Mouse (Mus musculus): ENCODE measurements around the gene Il31ra.
"Not testable (repeated sequence)": the region's sequence is repeated elsewhere in the genome, so short reads cannot be mapped to it uniquely, and the experiment has no call there.

Gene Il31ra

GRCm38 (mm10) chr13:112594260-112594659, at the start of gene Il31ra:
Gene Il31ra, minus strand, starts transcription at chr13:112594360.
- not testable (repeated sequence) for DNase-seq

DNA sequence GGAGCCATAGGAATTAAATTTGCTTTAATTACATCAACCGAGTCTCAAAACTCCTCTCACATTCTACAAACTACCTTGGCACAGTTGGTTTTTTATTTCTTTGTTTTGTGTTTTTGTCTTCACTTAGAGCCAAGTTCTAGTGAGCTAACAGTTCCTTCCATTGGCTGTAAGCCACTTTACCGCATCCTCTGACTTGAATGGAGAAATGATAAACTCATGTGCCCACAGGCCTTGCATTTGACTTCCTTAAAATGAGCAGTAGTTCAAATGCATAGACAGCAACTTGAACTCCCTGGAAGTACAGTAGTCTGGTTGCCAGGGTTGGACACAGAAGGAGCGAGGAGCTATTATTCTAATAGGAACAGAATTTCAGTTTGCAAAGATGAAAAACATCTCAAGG, 48.7 kb upstream of the Il31ra start:
- DNase-seq: no peak

GRCm38 (mm10) chr13:112639111-112639510, 45.0 kb upstream of the Il31ra start:
- DNase-seq: no peak

DNA sequence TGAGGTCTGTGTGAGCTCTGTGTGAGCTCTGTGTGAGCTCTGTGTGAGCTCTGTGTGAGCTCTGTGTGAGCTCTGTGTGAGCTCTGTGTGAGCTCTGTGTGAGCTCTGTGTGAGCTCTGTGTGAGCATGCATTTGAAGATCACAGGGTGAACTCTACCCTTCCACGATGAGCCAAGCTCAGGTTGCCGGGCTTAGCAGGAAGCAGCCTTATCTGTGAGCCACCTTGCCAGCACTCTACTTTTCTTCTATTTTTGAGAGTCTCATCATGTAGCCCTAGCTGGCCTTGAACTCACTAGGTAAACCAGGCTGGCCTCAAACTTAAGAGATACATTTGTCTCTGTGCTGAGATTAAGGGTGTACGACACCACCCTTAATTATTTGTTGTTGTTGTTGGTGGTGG, 42.3 kb upstream of the Il31ra start:
- DNase-seq: no peak

DNA sequence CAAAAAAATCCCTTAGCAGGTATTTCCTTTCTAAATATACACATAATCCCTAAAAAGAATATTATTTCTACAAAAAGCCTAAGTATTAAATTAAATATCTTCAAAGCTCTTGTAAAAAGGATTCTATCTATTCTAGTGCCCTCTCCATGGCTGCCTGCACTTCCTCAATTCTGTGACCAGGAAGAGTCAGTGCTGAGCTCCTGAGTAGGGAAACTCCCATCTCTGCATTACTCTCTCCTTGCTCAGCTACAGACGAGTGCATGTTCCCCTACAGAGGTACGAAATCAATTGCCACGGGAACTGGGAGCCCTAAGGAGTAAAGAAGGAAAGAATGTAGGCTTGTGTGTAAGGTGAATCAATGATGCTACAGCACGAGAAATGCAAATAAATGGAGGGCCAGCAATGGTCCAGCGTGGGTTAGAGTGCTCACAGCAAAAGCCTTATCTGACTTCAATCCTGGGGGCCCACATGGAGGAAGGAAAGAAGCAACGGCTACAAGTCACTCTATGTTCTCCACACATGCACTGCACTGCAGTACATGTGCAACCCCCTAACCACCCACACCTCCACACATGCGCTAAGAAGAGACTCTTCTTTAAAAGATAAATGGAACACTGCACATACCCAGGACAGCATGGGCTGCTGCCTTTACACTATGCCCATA, 41.1 kb upstream of the Il31ra start:
- DNase-seq: no peak

DNA sequence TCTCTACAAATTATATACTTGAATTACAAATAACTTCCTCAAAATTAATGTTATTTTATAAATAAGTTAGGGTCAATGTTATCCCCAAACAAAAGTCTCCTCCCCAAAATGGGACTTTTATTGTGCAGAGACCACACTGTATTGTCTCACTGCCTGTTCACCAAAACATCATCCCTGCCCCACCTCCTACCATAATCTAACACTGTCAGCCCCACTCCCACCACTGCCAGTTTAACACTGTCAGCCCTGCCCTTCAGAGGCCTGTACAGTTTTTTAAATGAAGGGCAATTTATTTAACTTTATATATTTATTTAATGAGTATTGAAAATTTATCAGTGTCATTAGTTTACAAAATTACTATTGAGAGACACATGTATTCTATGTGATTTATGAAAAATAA, 31.4 kb upstream of the Il31ra start:
- no peak for DNase-seq

DNA sequence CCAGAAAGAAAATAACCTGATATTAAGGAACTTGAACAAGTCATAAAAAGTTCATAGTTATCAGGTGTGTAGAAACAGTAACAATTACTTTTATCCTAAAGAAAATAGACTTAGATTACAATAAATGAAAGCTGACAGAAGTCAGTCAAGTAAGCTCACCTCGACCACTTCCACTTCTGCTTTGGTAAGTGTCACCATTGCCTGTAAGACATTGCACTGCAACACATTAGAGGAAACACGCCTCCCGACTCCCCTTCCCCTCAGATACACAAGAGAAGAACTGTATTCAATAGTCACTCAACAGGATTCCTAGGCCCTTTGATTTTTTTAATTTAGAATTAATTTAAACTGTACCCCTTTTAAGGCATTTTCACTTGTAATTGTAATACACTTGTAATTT, 30.5 kb upstream of the Il31ra start:
- DNase-seq: no peak

GRCm38 (mm10) chr13:112623656-112624055, 29.5 kb upstream of the Il31ra start:
- peak; percentile 16 to 50 for DNase-seq

GRCm38 (mm10) chr13:112621592-112621991, 27.4 kb upstream of the Il31ra start:
- DNase-seq: no peak

GRCm38 (mm10) chr13:112608606-112609005, 14.4 kb upstream of the Il31ra start:
- DNase-seq: no peak

DNA sequence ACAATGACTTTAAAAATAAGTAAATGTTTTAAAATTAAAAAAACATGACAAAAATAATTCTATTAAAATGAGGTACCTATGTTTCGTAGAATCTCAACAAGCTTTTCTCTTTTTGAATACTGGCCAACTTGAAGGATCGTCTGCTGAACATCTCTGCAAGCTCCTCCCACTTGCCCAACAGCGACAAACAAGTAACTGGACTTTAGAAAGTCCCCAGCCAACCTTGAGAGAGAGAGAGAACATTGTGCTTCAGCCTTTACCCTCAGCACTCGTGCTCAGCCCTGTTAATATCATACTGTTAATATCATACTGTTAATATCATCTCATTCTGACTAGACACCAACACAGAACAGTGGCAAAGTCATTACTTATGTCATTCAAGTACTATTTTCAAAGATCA, 10.3 kb upstream of the Il31ra start:
- no peak for DNase-seq

DNA sequence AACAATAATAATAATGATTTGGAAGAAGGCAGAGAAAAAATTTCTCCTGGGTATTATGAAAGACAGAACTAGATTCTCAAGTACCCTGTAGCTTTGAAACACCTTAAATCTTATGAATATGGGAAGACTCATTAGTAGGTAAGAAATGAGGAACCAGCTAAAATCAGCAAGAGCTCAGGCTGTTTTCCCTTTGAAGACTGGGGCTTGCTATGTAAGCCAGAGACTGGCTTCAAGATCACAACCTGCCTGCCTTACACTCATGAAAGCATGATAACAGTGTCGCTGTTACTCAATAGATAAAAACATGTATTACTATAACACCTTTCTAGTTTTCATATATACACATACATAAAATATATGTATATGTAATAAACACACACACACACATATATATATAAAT, 9.7 kb upstream of the Il31ra start:
- no peak for DNase-seq

DNA sequence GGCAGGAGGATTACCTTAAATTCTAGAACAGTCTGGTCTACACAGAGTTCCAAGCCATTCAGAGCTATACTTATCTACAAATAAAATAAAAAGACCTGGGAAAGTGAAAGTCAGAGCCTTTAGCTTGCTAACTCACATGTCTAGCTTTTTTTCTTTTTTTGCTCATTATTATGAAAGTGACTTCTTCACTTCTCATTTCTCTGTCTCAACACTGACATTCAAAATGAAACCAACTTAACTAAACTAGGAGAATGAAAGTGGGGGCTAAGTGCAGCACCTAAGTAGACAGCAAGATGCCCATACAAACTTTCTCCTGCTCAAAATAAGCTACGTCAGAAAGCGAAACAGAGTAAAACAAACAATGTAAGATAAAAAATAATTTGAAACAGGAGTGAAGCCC, 8.4 kb upstream of the Il31ra start:
- no peak for DNase-seq

GRCm38 (mm10) chr13:112590254-112590653, 3.9 kb downstream of the Il31ra start:
- DNase-seq: no peak

GRCm38 (mm10) chr13:112589625-112590024, 4.5 kb downstream of the Il31ra start:
- no peak for DNase-seq

DNA sequence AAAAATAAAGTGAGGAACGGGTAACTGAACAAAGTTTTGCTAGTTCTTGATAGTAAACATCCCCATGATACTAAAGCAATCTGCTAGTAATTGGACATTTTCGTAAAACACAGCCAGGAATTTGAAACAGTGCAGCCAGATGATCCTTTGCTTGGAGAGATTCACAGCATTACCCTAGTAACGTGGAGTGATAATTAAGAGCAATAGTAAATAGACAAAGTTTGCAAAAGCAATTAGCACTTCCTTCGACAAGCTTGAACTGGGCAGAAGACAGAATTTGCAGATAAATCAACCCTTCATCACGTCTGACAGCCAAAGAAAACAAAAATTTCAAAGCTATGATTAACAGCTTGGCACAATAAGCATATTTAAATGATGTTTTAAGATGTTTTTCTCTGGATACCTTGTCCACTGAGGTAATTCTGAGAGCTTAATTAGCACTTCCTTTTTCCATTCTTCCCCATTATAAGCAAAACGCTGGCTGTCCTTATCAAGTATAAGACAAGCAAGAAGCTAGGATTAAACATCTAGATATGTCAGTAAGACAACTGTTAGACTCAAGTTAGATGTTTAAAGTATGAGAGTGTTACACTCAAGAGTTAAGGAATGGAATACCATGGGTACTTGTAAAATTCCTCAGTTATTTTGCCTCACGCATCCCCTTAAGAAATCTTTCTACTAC, 9.5 kb downstream of the Il31ra start:
- no peak for DNase-seq

GRCm38 (mm10) chr13:112582291-112582690, 11.9 kb downstream of the Il31ra start:
- no peak for DNase-seq

GRCm38 (mm10) chr13:112581796-112582195, 12.4 kb downstream of the Il31ra start:
- no peak for DNase-seq

DNA sequence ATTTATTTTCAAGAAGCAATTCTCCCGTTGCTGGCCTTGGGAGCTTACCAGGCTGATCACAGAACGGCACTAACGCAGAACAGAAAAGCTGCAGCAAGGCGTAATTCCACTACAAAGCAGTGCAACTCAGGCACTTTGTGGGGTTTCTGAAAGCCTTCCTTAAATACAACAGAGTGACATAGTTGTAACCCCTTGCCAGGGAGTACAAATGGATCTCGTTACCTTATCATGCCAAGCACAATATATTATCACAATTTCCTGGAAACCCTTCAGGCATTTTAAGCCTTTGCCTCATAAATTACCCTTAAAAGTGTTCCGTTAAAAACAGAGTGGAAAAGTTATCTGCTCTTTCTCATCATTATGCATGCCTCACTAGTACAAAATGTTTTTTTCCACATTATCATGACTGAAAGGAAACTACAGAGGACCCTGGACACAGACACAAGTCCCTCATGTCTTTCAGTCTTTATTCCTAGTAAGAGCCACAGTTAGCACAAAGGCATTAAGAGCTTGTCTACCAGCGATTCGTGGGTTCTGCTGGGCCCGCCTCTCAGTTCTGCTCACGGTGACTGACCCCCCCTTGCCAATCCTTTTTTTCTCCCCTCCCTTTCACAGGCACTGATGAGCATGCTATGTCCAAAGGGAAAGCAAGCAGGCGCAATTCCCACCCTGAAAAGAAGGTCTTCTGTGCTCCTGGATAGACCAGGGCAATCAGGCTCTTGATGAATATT, 13.4 kb downstream of the Il31ra start:
- DNase-seq: no peak

GRCm38 (mm10) chr13:112578041-112578440, 16.1 kb downstream of the Il31ra start:
- DNase-seq: peak; percentile 95 to 100

DNA sequence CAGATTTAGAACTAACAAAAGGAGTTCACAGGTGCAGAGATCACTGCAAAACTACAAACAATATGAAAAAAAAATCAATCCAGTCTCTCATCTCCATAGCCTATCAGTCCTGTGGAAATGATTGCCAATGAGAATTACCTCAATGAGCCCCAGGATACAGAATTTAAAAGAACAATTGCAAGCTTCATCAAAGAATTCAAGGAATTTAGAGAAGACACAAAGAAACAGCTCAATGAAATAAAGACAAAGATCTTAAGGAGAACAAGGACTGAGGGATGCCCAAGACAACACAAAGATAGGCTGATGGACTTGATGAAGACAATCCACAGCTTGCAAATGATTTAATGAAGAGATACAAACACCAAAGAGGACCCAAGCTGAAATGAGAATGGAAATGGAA, 20.4 kb downstream of the Il31ra start:
- no peak for DNase-seq

DNA sequence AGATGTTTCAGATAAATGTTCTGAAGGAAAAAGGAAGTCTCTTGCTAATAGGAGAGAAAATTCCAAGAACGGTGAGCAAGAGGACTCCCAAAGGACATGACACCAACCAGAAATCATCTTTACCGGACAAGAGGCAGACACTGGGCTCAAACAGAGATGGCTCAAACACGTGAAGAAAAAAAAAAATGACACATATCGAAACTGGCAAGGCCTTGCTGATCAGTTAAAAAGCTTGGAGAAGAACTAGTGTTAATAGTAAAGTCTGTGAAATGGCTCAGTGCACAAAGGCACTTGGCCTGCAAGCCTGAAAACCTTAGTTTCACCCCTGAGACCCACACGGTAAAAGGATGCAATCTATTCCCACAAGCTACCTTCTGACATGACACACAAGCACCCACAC, 23.4 kb downstream of the Il31ra start:
- no peak for DNase-seq

DNA sequence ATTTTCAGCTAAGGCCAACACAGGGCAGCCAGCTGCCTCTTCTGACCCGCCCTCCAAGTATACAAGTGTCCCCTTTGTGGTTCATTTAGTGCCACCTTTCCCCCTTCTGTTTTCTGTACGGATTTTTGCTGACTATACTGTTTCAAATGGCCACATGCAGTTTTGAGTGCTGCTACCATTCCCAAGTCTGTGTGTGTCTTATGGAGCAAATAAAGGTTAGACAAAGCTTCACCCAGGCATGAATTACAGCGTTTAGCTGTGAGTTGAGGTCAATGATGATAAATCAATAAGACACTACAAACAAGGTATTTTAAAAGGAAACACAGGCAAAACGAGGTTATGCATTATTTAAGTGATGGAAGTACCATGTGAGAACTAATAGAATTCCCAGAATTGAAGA, 24.6 kb downstream of the Il31ra start:
- no peak for DNase-seq

DNA sequence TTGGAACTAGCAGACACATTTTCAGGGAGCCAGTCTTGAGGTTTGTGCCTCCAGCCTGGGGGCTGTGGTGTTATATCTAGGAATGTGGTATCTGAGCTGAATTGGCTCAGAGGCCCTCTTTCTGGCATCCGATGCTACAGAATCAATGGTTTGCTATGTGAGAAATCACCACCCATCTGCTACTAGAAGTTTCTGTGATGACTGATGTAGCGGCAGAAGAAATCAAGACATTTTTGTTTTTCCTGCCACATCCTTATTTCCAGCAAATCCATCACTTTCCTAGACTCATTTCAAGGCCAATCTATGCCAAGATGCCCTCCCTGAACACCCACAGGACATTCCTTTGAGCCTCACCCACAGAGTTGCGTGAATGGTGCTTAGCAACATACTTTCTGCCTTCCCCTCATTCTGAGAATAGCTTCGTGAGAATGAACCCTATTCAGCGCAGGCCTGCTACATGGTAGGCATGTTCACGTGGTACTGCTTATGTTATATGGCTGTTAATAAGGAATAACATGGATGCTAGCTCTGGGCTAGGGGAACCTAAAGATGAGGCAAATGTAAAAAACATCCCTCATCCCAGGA, 33.5 kb downstream of the Il31ra start:
- no peak for DNase-seq
